Mouse (Mus musculus): Measurements from ENCODE around the gene Etnk1. TPM values are rescaled to one million over a fixed set of nuclear protein-coding genes. Genes with fewer than 3 reads are reported as not detected.

Gene Etnk1
- 100 to 1,000 TPM; 166 to 173 TPM for total RNA-seq (2023)

GRCm38 (mm10) chr6:143166452-143167357 is at the start of gene Etnk1:
Gene Etnk1 (plus strand): TSS chr6:143167221.

Other genes starting within 250 kb of the Etnk1 start
- under 1 TPM; 0.12 to 0.26 TPM for gene St8sia1, start 202.8 kb upstream of the Etnk1 start, total RNA-seq (2023)
- gene C2cd5, start 67.1 kb upstream of the Etnk1 start, total RNA-seq (2023), result 10 to 100 TPM; 62.6 to 63.2 TPM